Mouse (Mus musculus): ENCODE measurements around the gene Chst15. TPM values are rescaled to one million over a fixed set of nuclear protein-coding genes. Genes with fewer than 3 reads are reported as not detected.

Chst15 gene
- polyA plus RNA-seq, 1 experiment from 2014 or later = 22.3 TPM

DNA sequence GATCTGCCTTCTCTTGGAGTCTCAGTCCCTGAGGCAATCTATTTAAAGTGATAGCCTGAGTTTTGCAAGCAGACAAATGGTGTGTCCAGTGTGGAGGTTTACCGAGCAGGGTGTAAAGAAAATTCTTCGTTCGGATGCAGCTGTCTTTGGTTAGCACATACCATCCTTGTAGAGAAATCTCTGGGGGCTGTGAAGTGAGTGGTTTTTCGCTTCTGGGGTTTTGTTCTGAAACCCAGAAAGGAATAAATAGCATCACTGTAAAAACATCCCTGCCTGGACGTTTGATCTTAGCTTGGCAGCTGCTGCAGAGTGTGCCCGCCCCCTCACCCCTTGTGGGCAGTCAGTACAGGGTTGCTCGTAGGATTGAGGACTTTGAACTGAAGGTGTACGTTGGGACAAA lies 39.2 kb upstream of the Chst15 start:
- Histone ChIP-seq H3K4me3 (ENCODE audit: low read length) (no peak overlapping the region), H3K4me2 (ENCODE audit: low read depth, low read length) (no peak overlapping the region), H3K4me1 (replicated peaks; ENCODE audit: control insufficient read depth, insufficient read depth, low read length) (peaks cover 15% of the 10 kb centered on the region), H3K27me3 (ENCODE audit: control insufficient read depth, insufficient read depth, low read depth, low read length) (no peaks in the 10 kb centered on the region), H3K9ac (ENCODE audit: low read length) (no peak overlapping the region), H3K9me3 (ENCODE audit: control insufficient read depth, low read length) (no peaks in the 10 kb centered on the region), H3K36me3 (ENCODE audit: control insufficient read depth, insufficient read depth, low read length) (no peaks in the 10 kb centered on the region), H3K27ac (ENCODE audit: low read length) (no peak overlapping the region)
- peak; percentile 45 for ATAC-seq (ENCODE audit: low read depth)
- WGBS = 35% methylated on average over 8 of the region's 8 CpGs

DNA sequence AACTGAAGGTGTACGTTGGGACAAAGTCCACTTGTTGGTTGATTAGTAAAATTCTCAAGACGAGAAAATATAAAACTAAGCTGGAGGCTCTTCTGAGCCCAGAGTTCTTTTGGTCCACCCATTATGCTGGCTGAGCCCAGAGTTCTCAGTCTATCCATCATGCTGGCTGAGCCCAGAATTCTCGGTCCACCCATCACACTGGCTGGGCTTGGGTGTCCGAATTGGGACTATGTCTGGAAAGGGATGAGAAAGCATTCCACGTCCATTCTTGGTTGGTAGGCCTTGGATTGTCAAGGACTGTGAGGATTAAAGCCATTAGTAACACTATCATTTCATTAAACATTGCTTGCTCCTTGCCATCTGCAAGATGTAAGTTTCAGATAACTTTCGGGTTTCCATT lies 38.7 kb upstream of the Chst15 start:
- Histone ChIP-seq H3K27ac (ENCODE audit: low read length) (no peak overlapping the region), H3K4me1 (replicated peaks; ENCODE audit: control insufficient read depth, insufficient read depth, low read length) (peaks cover 15% of the 10 kb centered on the region), H3K9ac (ENCODE audit: low read length) (no peak overlapping the region), H3K36me3 (ENCODE audit: control insufficient read depth, insufficient read depth, low read length) (no peaks in the 10 kb centered on the region), H3K4me2 (ENCODE audit: low read depth, low read length) (no peak overlapping the region), H3K4me3 (ENCODE audit: low read length) (no peak overlapping the region), H3K27me3 (ENCODE audit: control insufficient read depth, insufficient read depth, low read depth, low read length) (no peaks in the 10 kb centered on the region), H3K9me3 (ENCODE audit: control insufficient read depth, low read length) (no peaks in the 10 kb centered on the region)
- ATAC-seq (ENCODE audit: low read depth) = peak; percentile 72
- WGBS = 41% methylated on average over 6 of the region's 6 CpGs

DNA sequence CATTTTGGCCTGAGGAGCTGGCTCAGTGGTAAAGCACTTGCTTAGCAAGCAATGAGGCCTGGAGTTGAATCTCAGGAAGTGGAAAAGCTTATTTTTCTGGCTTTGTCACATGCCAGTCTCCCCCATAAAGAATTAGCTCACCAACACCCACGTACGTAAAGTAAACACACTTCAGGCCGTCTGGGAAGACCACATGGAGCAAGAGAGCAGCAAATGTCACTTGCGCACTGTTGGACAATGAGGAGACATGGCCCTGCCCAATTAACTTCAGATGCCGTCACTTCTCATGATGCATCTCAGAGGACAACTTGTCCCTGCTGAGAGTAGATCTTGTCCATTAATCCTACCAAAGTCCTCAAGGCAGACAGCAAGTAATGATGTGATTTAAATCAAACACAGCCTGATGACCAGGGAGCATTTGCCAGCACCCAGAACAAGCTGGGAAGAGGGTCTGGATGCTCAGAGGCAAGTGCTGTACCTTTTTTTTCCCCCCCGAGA lies 32.1 kb upstream of the Chst15 start:
- Histone ChIP-seq H3K27ac (ENCODE audit: low read length) (no peak overlapping the region), H3K9me3 (ENCODE audit: control insufficient read depth, low read length) (no peaks in the 10 kb centered on the region), H3K27me3 (ENCODE audit: control insufficient read depth, insufficient read depth, low read depth, low read length) (no peaks in the 10 kb centered on the region), H3K9ac (ENCODE audit: low read length) (no peak overlapping the region), H3K4me2 (ENCODE audit: low read depth, low read length) (no peak overlapping the region), H3K36me3 (ENCODE audit: control insufficient read depth, insufficient read depth, low read length) (no peaks in the 10 kb centered on the region), H3K4me1 (replicated peaks; ENCODE audit: control insufficient read depth, insufficient read depth, low read length) (peaks cover 13% of the 10 kb centered on the region; the same call in 1 of the 2 replicates), H3K4me3 (ENCODE audit: low read length) (no peak overlapping the region)
- WGBS = 48% methylated on average over 6 of the region's 6 CpGs
- no peak for ATAC-seq (ENCODE audit: low read depth)

DNA sequence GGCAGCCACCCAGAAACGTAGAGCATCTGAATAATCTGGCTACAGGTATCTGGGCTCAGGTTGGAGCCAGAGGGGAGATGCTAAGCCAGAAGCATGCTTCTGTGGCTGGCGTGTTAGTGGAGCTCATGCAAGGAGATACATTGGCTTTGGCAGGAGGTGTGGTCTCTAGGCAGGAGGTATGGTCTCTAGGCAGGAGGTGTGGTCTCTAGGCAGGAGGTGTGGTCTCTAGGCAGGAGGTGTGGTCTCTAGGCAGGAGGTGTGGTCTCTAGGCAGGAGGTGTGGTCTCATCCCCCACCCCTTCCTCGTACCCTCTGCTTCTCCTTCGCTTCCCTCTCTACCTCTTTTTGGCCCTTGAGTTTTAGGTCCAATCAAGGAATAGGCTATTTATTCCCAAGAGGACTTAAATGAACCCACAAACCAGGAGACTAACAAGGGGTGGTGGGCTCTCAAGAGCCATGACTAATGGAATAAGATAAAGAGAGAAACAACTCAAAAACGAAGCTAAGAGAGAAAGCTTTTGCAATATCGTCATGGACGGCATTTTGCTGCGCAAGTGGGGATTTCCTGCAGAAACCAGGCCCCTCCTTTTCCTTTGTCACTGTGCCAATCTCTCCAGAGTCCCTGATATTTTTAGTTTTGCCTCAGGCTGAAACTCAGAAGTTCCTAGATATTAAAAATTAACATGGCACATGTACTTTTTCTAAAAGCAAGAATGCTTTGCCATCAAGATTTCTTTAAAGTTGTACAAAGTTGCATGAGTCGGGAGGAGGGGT lies 30.4 kb upstream of the Chst15 start:
- Histone ChIP-seq H3K4me2 (ENCODE audit: low read depth, low read length) (no peak overlapping the region), H3K9ac (ENCODE audit: low read length) (no peak overlapping the region), H3K36me3 (ENCODE audit: control insufficient read depth, insufficient read depth, low read length) (no peaks in the 10 kb centered on the region), H3K27me3 (ENCODE audit: control insufficient read depth, insufficient read depth, low read depth, low read length) (no peaks in the 10 kb centered on the region), H3K9me3 (ENCODE audit: control insufficient read depth, low read length) (no peaks in the 10 kb centered on the region), H3K4me1 (replicated peaks; ENCODE audit: control insufficient read depth, insufficient read depth, low read length) (peaks cover 13% of the 10 kb centered on the region; the same call in 1 of the 2 replicates), H3K27ac (ENCODE audit: low read length) (no peak overlapping the region; the same call in 1 of the 2 replicates), H3K4me3 (ENCODE audit: low read length) (no peak overlapping the region)
- no peak for ATAC-seq (ENCODE audit: low read depth)
- WGBS = 58% methylated on average over 9 of the region's 9 CpGs

GRCm38 (mm10) chr7:132345526-132346070 lies 28.6 kb upstream of the Chst15 start:
- H3K4me3 ChIP-seq (ENCODE audit: low read length) = no peak overlapping the region
- H3K9me3 ChIP-seq (ENCODE audit: control insufficient read depth, low read length) = no peaks in the 10 kb centered on the region
- H3K27ac ChIP-seq (ENCODE audit: low read length) = no peak overlapping the region
- ATAC-seq (ENCODE audit: low read depth) = no peak
- H3K27me3 ChIP-seq (ENCODE audit: control insufficient read depth, insufficient read depth, low read depth, low read length) = no peaks in the 10 kb centered on the region
- no peak overlapping the region for H3K9ac ChIP-seq (ENCODE audit: low read length)
- H3K4me1 ChIP-seq (replicated peaks; ENCODE audit: control insufficient read depth, insufficient read depth, low read length) = peaks cover 13% of the 10 kb centered on the region; the same call in 1 of the 2 replicates
- H3K36me3 ChIP-seq (ENCODE audit: control insufficient read depth, insufficient read depth, low read length) = no peaks in the 10 kb centered on the region
- no peak overlapping the region for H3K4me2 ChIP-seq (ENCODE audit: low read depth, low read length)
- 65% methylated on average over 5 of the region's 5 CpGs for WGBS

DNA sequence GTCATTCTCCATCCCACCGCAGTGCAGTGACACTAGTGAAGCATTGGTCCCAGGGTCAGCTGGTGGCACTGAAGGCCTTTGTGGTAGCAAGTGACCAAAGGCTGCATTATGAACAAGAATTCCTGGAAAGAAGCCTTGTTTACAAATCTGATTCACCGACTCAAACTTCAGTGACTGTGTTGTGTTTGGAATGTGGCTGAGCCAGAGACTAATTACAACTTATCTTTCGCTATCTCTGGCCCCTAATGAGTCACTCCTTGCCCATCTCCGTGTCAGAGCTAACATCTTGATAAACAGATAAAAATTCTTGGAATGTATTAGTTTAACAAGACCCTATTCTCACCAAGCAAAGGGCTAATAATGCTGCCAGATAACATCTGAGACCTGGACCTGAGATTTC lies 27.6 kb upstream of the Chst15 start:
- Histone ChIP-seq H3K27me3 (ENCODE audit: control insufficient read depth, insufficient read depth, low read depth, low read length) (no peaks in the 10 kb centered on the region), H3K4me2 (ENCODE audit: low read depth, low read length) (no peak overlapping the region), H3K4me1 (replicated peaks; ENCODE audit: control insufficient read depth, insufficient read depth, low read length) (peaks cover 13% of the 10 kb centered on the region; the same call in 1 of the 2 replicates), H3K36me3 (ENCODE audit: control insufficient read depth, insufficient read depth, low read length) (no peaks in the 10 kb centered on the region), H3K4me3 (ENCODE audit: low read length) (no peak overlapping the region), H3K9me3 (ENCODE audit: control insufficient read depth, low read length) (no peaks in the 10 kb centered on the region), H3K27ac (ENCODE audit: low read length) (no peak overlapping the region), H3K9ac (ENCODE audit: low read length) (no peak overlapping the region)
- ATAC-seq (ENCODE audit: low read depth) = no peak
- 18% methylated on average over 4 of the region's 4 CpGs for WGBS

- Histone ChIP-seq H3K36me3 (ENCODE audit: control insufficient read depth, insufficient read depth, low read length) (no peaks in the 10 kb centered on the region), H3K27me3 (ENCODE audit: control insufficient read depth, insufficient read depth, low read depth, low read length) (no peaks in the 10 kb centered on the region), H3K9me3 (ENCODE audit: control insufficient read depth, low read length) (no peaks in the 10 kb centered on the region), H3K9ac (ENCODE audit: low read length) (no peak overlapping the region), H3K4me2 (ENCODE audit: low read depth, low read length) (no peak overlapping the region), H3K4me1 (replicated peaks; ENCODE audit: control insufficient read depth, insufficient read depth, low read length) (peaks cover 13% of the 10 kb centered on the region; the same call in 1 of the 2 replicates), H3K4me3 (ENCODE audit: low read length) (no peak overlapping the region), H3K27ac (ENCODE audit: low read length) (no peak overlapping the region)
- no peak for ATAC-seq (ENCODE audit: low read depth)
- WGBS = 91% methylated on average over 2 of the region's 2 CpGs
These were observed 26.9 kb upstream of the Chst15 start for GRCm38 (mm10) chr7:132343900-132344299.

- Histone ChIP-seq H3K27me3 (ENCODE audit: control insufficient read depth, insufficient read depth, low read depth, low read length) (no peaks in the 10 kb centered on the region), H3K9me3 (ENCODE audit: control insufficient read depth, low read length) (no peaks in the 10 kb centered on the region), H3K36me3 (ENCODE audit: control insufficient read depth, insufficient read depth, low read length) (no peaks in the 10 kb centered on the region), H3K4me1 (replicated peaks; ENCODE audit: control insufficient read depth, insufficient read depth, low read length) (peaks cover 11% of the 10 kb centered on the region; the same call in 1 of the 2 replicates), H3K27ac (ENCODE audit: low read length) (no peak overlapping the region), H3K9ac (ENCODE audit: low read length) (no peak overlapping the region), H3K4me3 (ENCODE audit: low read length) (no peak overlapping the region), H3K4me2 (ENCODE audit: low read depth, low read length) (no peak overlapping the region)
- no peak for ATAC-seq (ENCODE audit: low read depth)
- WGBS = 88% methylated on average over 2 of the region's 2 CpGs
These were observed 26.1 kb upstream of the Chst15 start for GRCm38 (mm10) chr7:132343146-132343545.

DNA sequence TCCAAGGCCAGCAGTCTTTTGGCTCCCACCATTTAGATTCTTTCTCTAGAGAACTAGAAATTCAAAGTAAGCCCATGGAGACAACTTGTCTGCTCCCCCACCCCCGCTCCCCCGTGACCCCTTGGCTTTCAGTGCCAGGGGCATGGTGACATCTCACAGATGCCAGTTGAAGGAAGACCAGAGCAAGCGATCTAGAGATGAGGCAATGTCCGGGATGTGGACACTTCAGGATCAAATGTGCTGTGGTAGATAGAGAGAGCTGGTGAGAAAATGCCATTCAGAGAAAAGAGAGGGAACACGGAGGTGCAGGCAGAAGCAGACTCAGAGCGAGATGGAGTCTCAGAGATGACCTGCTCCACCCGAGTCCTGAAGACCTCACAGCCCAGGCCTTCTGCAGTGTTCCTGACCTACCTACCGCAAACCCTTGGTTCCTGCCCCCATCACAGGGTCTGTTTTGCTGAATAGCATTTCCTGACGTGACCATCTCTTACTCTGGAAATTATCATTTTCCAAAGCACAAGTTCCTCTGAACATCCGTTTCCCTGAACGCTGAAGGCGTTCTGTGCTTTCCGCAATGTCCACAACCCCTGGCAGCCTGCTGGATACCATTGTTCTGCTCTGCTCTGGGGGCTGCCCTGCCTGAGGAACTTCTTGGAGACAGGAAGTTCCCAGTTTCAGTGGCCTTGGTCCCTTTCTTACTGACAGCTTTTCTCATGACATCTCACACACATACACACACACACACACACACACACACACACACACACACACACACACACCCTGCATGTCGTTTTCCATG lies 22.2 kb upstream of the Chst15 start:
- ATAC-seq (ENCODE audit: low read depth) = peak; percentile 65
- no peak overlapping the region for H3K4me3 ChIP-seq (ENCODE audit: low read length)
- 70% methylated on average over 14 of the region's 14 CpGs for WGBS
- H3K27ac ChIP-seq (ENCODE audit: low read length) = peak overlapping the region; percentile 91
- no peaks in the 10 kb centered on the region for H3K36me3 ChIP-seq (ENCODE audit: control insufficient read depth, insufficient read depth, low read length)
- H3K4me1 ChIP-seq (replicated peaks; ENCODE audit: control insufficient read depth, insufficient read depth, low read length) = peaks cover 25% of the 10 kb centered on the region
- no peak overlapping the region for H3K9ac ChIP-seq (ENCODE audit: low read length)
- H3K9me3 ChIP-seq (ENCODE audit: control insufficient read depth, low read length) = no peaks in the 10 kb centered on the region
- H3K4me2 ChIP-seq (ENCODE audit: low read depth, low read length) = no peak overlapping the region
- H3K27me3 ChIP-seq (ENCODE audit: control insufficient read depth, insufficient read depth, low read depth, low read length) = no peaks in the 10 kb centered on the region

Data from lung, embryonic 16.5 days (tissue).